Mouse (Mus musculus): Measurements from ENCODE around the gene Gemin5. TPM values are rescaled to one million over a fixed set of nuclear protein-coding genes. Genes with fewer than 3 reads are reported as not detected.

Gemin5 gene
- total and polyA plus RNA-seq, 3 experiments, result 66.7 to 89.6 (median 88.6) TPM

GRCm38 (mm10) chr11:58121351-58121750, 47.0 kb downstream of the Gemin5 start:
- DNase-seq (ENCODE audit: extremely low read depth), result no peak
- Histone ChIP-seq H3K36me3 (replicated peaks in 1 of 2; ENCODE audit: control insufficient read depth in 1 of 2, insufficient read depth in 1 of 2, low read length in 1 of 2) (peaks cover 89 to 97% of the 10 kb centered on the region in 2 experiments), H3K27ac (ENCODE audit: insufficient read depth, low read depth) (no peak overlapping the region), H3K4me1 (ENCODE audit: control insufficient read depth in 1 of 2, insufficient read depth in 2 of 2) (peaks cover 7% of the 10 kb centered on the region in 2 experiments; a peak in 3 of 4 replicates), H3K4me2 (ENCODE audit: insufficient read depth, low read depth, poor library complexity, severe bottlenecking) (no peak overlapping the region), H3K9ac (ENCODE audit: insufficient read depth, low read depth) (no peak overlapping the region), H3K27me3 (replicated peaks) (no peaks in the 10 kb centered on the region), H3K79me2 (replicated peaks; ENCODE audit: control insufficient read depth, extremely low read depth, insufficient read depth, poor library complexity, severe bottlenecking) (peaks cover 2% of the 10 kb centered on the region), H3K4me3 (replicated peaks in 1 of 3; ENCODE audit: low read depth in 2 of 3, low read length in 2 of 3, poor library complexity in 1 of 3) (no peak overlapping the region), H3K9me3 (replicated peaks; ENCODE audit: low read length) (no peaks in the 10 kb centered on the region)
- in situ Hi-C loops (cut with MboI; ENCODE audit: low pct_ligation_motif_present, low pct_unique_long_range_greater_than_20kb, low sequenced_read_pairs) (no loop called here), dilution Hi-C loops (cut with MboI; ENCODE audit: extremely low pct_ligation_motif_present, extremely low pct_unique_long_range_greater_than_20kb, low sequenced_read_pairs) (no loop called here)
- TF ChIP-seq MAZ (IDR thresholded peaks at IDR 0.05; ENCODE audit: low read depth, low read length), result no peak

DNA sequence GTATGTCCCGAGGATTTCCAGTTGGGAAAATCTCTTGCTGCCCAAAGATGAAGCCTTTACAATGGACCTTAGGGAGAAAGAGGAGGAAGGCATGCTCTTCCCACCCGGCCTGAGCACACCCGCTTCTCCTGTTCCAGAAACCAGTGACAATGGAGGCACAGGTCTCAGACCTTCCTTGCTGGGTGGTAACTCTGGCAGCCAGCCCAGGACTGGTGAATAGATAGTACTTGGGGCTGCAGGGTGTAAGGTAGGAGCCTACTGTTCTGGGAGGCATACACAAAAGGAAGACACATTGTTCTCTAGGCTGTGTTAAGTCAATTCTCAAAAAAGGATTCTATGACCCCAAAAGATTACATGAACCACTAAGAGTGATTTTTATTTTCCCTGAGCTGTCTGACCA, 47.7 kb downstream of the Gemin5 start:
- DNase-seq (ENCODE audit: extremely low read depth), result no peak
- in situ Hi-C loops (cut with MboI; ENCODE audit: low pct_ligation_motif_present, low pct_unique_long_range_greater_than_20kb, low sequenced_read_pairs), result no loop called here
- Histone ChIP-seq H3K27me3 (replicated peaks) (no peaks in the 10 kb centered on the region), H3K36me3 (replicated peaks in 1 of 2; ENCODE audit: control insufficient read depth in 1 of 2, insufficient read depth in 1 of 2, low read length in 1 of 2) (peaks cover 88 to 97% of the 10 kb centered on the region in 2 experiments), H3K4me3 (replicated peaks in 1 of 3; ENCODE audit: low read depth in 2 of 3, low read length in 2 of 3, poor library complexity in 1 of 3) (no peak overlapping the region), H3K9ac (ENCODE audit: insufficient read depth, low read depth) (no peak overlapping the region), H3K4me1 (ENCODE audit: control insufficient read depth in 1 of 2, insufficient read depth in 2 of 2) (peaks cover 10 to 11% of the 10 kb centered on the region in 2 experiments; a peak in 3 of 4 replicates), H3K9me3 (replicated peaks; ENCODE audit: low read length) (no peaks in the 10 kb centered on the region), H3K4me2 (ENCODE audit: insufficient read depth, low read depth, poor library complexity, severe bottlenecking) (no peak overlapping the region), H3K27ac (ENCODE audit: insufficient read depth, low read depth) (no peak overlapping the region; the same call in 1 of the 2 replicates), H3K79me2 (replicated peaks; ENCODE audit: control insufficient read depth, extremely low read depth, insufficient read depth, poor library complexity, severe bottlenecking) (peaks cover 6% of the 10 kb centered on the region)
- dilution Hi-C loops (cut with MboI; ENCODE audit: extremely low pct_ligation_motif_present, extremely low pct_unique_long_range_greater_than_20kb, low sequenced_read_pairs), result no loop called here
- TF ChIP-seq MEF2A (IDR thresholded peaks at IDR 0.05; ENCODE audit: borderline replicate concordance, low read depth, low read length), result no peak
- TF ChIP-seq MAFK (IDR thresholded peaks at IDR 0.05; ENCODE audit: insufficient replicate concordance, low read length), result no peak
- TF ChIP-seq TBP (conservative IDR thresholded peaks at IDR 0.05; ENCODE audit: low read depth, low read length), result no peak
- TF ChIP-seq CHD1 (IDR thresholded peaks at IDR 0.05; ENCODE audit: low read depth, low read length), result no peak
- no peak for TF ChIP-seq JUND (conservative IDR thresholded peaks at IDR 0.05; ENCODE audit: low read depth, low read length)
- no peak for TF ChIP-seq HCFC1 (IDR thresholded peaks at IDR 0.05; ENCODE audit: low read depth, low read length)
- TF ChIP-seq TCF12 (IDR thresholded peaks at IDR 0.05; ENCODE audit: low read depth, low read length), result no peak
- no peak for TF ChIP-seq ZMIZ1 (IDR thresholded peaks at IDR 0.05; ENCODE audit: low read depth, low read length)
- TF ChIP-seq MXI1 (IDR thresholded peaks at IDR 0.05; ENCODE audit: low read depth, low read length), result no peak
- TF ChIP-seq GABPA (IDR thresholded peaks at IDR 0.05; ENCODE audit: insufficient replicate concordance, low read depth, low read length), result no peak
- TF ChIP-seq ETS1 (conservative IDR thresholded peaks at IDR 0.05; ENCODE audit: low read depth, low read length), result no peak

- no peak for DNase-seq (ENCODE audit: extremely low read depth)
- TF ChIP-seq IRF4 (IDR thresholded peaks at IDR 0.05; ENCODE audit: low read depth, low read length) (no peak), PAX5 (IDR thresholded peaks at IDR 0.05; ENCODE audit: low read length) (no peak), SIN3A (IDR thresholded peaks at IDR 0.05; ENCODE audit: low read length) (no peak), ZC3H11A (IDR thresholded peaks at IDR 0.05; ENCODE audit: low read depth, low read length) (no peak)
- H3K27me3 ChIP-seq (replicated peaks), result no peaks in the 10 kb centered on the region
- no peak overlapping the region for H3K4me3 ChIP-seq (replicated peaks in 1 of 3; ENCODE audit: low read depth in 2 of 3, low read length in 2 of 3, poor library complexity in 1 of 3)
- H3K9me3 ChIP-seq (replicated peaks; ENCODE audit: low read length), result no peaks in the 10 kb centered on the region
- dilution Hi-C loops (cut with MboI; ENCODE audit: extremely low pct_ligation_motif_present, extremely low pct_unique_long_range_greater_than_20kb, low sequenced_read_pairs) (no loop called here), in situ Hi-C loops (cut with MboI; ENCODE audit: low pct_ligation_motif_present, low pct_unique_long_range_greater_than_20kb, low sequenced_read_pairs) (no loop called here)
- H3K79me2 ChIP-seq (replicated peaks; ENCODE audit: control insufficient read depth, extremely low read depth, insufficient read depth, poor library complexity, severe bottlenecking), result peaks cover 7% of the 10 kb centered on the region
- H3K27ac ChIP-seq (ENCODE audit: insufficient read depth, low read depth), result peak overlapping the region; percentile 45; the same call in 1 of the 2 replicates
- peaks cover 83 to 97% of the 10 kb centered on the region in 2 experiments for H3K36me3 ChIP-seq (replicated peaks in 1 of 2; ENCODE audit: control insufficient read depth in 1 of 2, insufficient read depth in 1 of 2, low read length in 1 of 2)
- H3K9ac ChIP-seq (ENCODE audit: insufficient read depth, low read depth), result no peak overlapping the region
- no peak overlapping the region for H3K4me2 ChIP-seq (ENCODE audit: insufficient read depth, low read depth, poor library complexity, severe bottlenecking)
- H3K4me1 ChIP-seq (ENCODE audit: control insufficient read depth in 1 of 2, insufficient read depth in 2 of 2), result peaks cover 10 to 11% of the 10 kb centered on the region in 2 experiments; a peak in 3 of 4 replicates
Measured at GRCm38 (mm10) chr11:58117044-58117652, 51.2 kb downstream of the Gemin5 start.

Measured in CH12.LX (cell line).